Mouse (Mus musculus) bone marrow macrophage, adult 2 months (primary cell): Measurements from ENCODE around the gene Lrrc8c.

ENCODE experiments used
- CTCF ChIP-seq: IDR thresholded peaks from 2 replicates; pipeline ENCODE4 v1.5.1; 2012; ENCODE audit warnings: low read depth, mild to moderate bottlenecking, low read length, moderate library complexity
- POLR2A ChIP-seq: IDR thresholded peaks from 2 replicates; pipeline ENCODE4 v1.6.1; 2012; ENCODE audit warnings: mild to moderate bottlenecking, low read depth, low read length, borderline replicate concordance

DNA sequence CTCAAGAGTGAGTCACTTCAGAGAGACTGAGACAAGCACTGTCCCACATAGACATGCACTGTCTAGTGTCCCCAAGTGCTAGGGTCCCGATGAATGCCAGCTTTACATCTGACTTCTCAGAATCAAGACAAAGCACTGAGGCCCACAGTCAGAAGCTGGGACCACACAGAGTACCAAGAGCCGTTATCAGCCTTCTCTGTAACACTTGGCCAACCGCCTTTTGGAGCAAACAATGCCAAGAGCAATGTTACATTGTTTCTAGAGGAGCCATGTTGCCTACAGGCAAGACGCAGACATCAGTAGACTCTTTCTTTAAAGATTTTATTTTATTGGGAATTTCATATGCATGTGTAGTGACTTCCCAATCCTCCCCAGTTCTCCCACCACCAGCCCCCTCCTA lies 73.2 kb downstream of the Lrrc8c start:
- no peak for TF ChIP-seq CTCF
- no peak for TF ChIP-seq POLR2A
